Mouse (Mus musculus) CH12.LX (cell line): ENCODE measurements around the gene Tbata. TPM values are rescaled to one million over a fixed set of nuclear protein-coding genes. Genes with fewer than 3 reads are reported as not detected.

Experiments
- DNase-seq: peaks from one replicate; pipeline ENCODE4 v3.0.0-alpha.2; 2013; ENCODE audit errors: extremely low read depth
- H3K27ac ChIP-seq: 2 replicates; pipeline ENCODE4 v1.5.1; 2012; ENCODE audit warnings: low read depth, mild to moderate bottlenecking, control low read depth, moderate library complexity; ENCODE audit not compliant: insufficient read depth
- H3K27me3 ChIP-seq: replicated peaks from 2 replicates; pipeline ENCODE3; 2012; ENCODE audit warnings: inconsistent platforms
- H3K36me3 ChIP-seq, 2 experiments: replicated peaks in 1 of 2; 2 replicates each; pipeline versions ENCODE3 to v1.6.1; 2012; ENCODE audit warnings: inconsistent platforms in 1 of 2, low read length in 1 of 2, mild to moderate bottlenecking in 1 of 2, mixed read lengths in 1 of 2, moderate library complexity in 1 of 2; ENCODE audit not compliant: control insufficient read depth in 1 of 2, insufficient read depth in 1 of 2
- H3K4me1 ChIP-seq, 2 experiments: 2 replicates each; pipeline ENCODE4 v1.6.1; 2012; ENCODE audit warnings: inconsistent platforms in 1 of 2, moderate library complexity in 1 of 2; ENCODE audit not compliant: insufficient read depth in 2 of 2, control insufficient read depth in 1 of 2
- H3K4me2 ChIP-seq: 2 replicates; pipeline ENCODE4 v1.6.1; 2012; ENCODE audit warnings: low read depth, mild to moderate bottlenecking, control low read depth; ENCODE audit not compliant: poor library complexity, insufficient read depth, severe bottlenecking
- H3K4me3 ChIP-seq, 3 experiments: fragments of 150-350 bp in 1 of 3; sonication (generic) in 1 of 3; replicated peaks in 1 of 3; 2 replicates each; pipeline versions ENCODE3 to v1.5.1; 2011 to 2012; ENCODE audit warnings: low read depth in 2 of 3, low read length in 2 of 3, mild to moderate bottlenecking in 2 of 3, moderate library complexity in 2 of 3, control low read depth in 1 of 3, improper control_type of control experiment in 1 of 3, inconsistent platforms in 1 of 3, mixed read lengths in 1 of 3; ENCODE audit not compliant: poor library complexity in 1 of 3
- H3K79me2 ChIP-seq: replicated peaks from 2 replicates; pipeline ENCODE4 v1.6.1; 2012; ENCODE audit warnings: mild to moderate bottlenecking, moderate library complexity; ENCODE audit not compliant: control insufficient read depth, poor library complexity, insufficient read depth, severe bottlenecking; ENCODE audit errors: extremely low read depth
- H3K9ac ChIP-seq: 2 replicates; pipeline ENCODE4 v1.6.1; 2012; ENCODE audit warnings: low read depth, mild to moderate bottlenecking, control low read depth, moderate library complexity; ENCODE audit not compliant: insufficient read depth
- H3K9me3 ChIP-seq: replicated peaks from 2 replicates; pipeline ENCODE3; 2012; ENCODE audit warnings: low read length, inconsistent platforms, mixed read lengths
- BHLHE40 ChIP-seq: IDR thresholded peaks from 2 replicates; pipeline ENCODE4 v1.6.1; 2011; ENCODE audit warnings: mild to moderate bottlenecking, low read depth, low read length, improper control_type of control experiment
- CHD2 ChIP-seq: IDR thresholded peaks from 2 replicates; pipeline ENCODE4 v1.6.1; 2011; ENCODE audit warnings: low read length, improper control_type of control experiment
- ELF1 ChIP-seq: IDR thresholded peaks from 2 replicates; pipeline ENCODE4 v1.6.1; 2014; ENCODE audit warnings: low read depth, mild to moderate bottlenecking, inconsistent platforms, low read length, improper control_type of control experiment
- EP300 ChIP-seq: IDR thresholded peaks from 2 replicates; pipeline ENCODE4 v1.6.1; 2011; ENCODE audit warnings: low read length, improper control_type of control experiment
- HCFC1 ChIP-seq: IDR thresholded peaks from 2 replicates; pipeline ENCODE4 v1.6.1; 2012; ENCODE audit warnings: low read depth, mild to moderate bottlenecking, inconsistent platforms, low read length, improper control_type of control experiment
- IRF4 ChIP-seq: IDR thresholded peaks from 2 replicates; pipeline ENCODE4 v1.6.1; 2014; ENCODE audit warnings: low read depth, mild to moderate bottlenecking, inconsistent platforms, low read length, improper control_type of control experiment
- JUN ChIP-seq: IDR thresholded peaks from 2 replicates; pipeline ENCODE4 v1.6.1; 2011; ENCODE audit warnings: low read depth, mild to moderate bottlenecking, low read length, improper control_type of control experiment, moderate library complexity; ENCODE audit not compliant: insufficient read depth
- MAFK ChIP-seq: IDR thresholded peaks from 2 replicates; pipeline ENCODE4 v1.6.1; 2011; ENCODE audit warnings: low read length, improper control_type of control experiment; ENCODE audit not compliant: insufficient replicate concordance
- MAX ChIP-seq: IDR thresholded peaks from 2 replicates; pipeline ENCODE4 v1.6.1; 2011; ENCODE audit warnings: low read length, improper control_type of control experiment
- MYC ChIP-seq: IDR thresholded peaks from 2 replicates; pipeline ENCODE4 v1.6.1; 2011; ENCODE audit warnings: low read depth, mild to moderate bottlenecking, improper control_type of control experiment, low read length
- PAX5 ChIP-seq: IDR thresholded peaks from 2 replicates; pipeline ENCODE4 v1.6.1; 2012; ENCODE audit warnings: low read length, inconsistent platforms, mixed read lengths
- POLR2AphosphoS2 ChIP-seq: IDR thresholded peaks from 2 replicates; pipeline ENCODE4 v1.6.1; 2011; ENCODE audit warnings: low read depth, low read length, improper control_type of control experiment
- RAD21 ChIP-seq: IDR thresholded peaks from 2 replicates; pipeline ENCODE4 v1.6.1; 2011; ENCODE audit warnings: low read depth, mild to moderate bottlenecking, low read length, improper control_type of control experiment, moderate library complexity
- RCOR1 ChIP-seq: conservative IDR thresholded peaks from 2 replicates; pipeline ENCODE4 v1.6.1; 2012; ENCODE audit warnings: low read depth, mild to moderate bottlenecking, inconsistent platforms, low read length, improper control_type of control experiment
- SIN3A ChIP-seq: IDR thresholded peaks from 2 replicates; pipeline ENCODE4 v1.6.1; 2012; ENCODE audit warnings: low read length, improper control_type of control experiment, inconsistent platforms
- USF1 ChIP-seq: IDR thresholded peaks from 2 replicates; pipeline ENCODE4 v1.6.1; 2014; ENCODE audit warnings: low read depth, mild to moderate bottlenecking, inconsistent platforms, low read length, improper control_type of control experiment
- USF2 ChIP-seq: conservative IDR thresholded peaks from 2 replicates; pipeline ENCODE4 v1.6.1; 2011; ENCODE audit warnings: low read depth, low read length, improper control_type of control experiment
- dilution Hi-C: fragments of 300-500 bp; cut with MboI; formaldehyde crosslinking; loops from 2 replicates; pipeline ENCODE4 v1.14.3; 2020; ENCODE audit warnings: low sequenced_read_pairs; ENCODE audit not compliant: extremely low pct_unique_long_range_greater_than_20kb, extremely low pct_ligation_motif_present
- in situ Hi-C: fragments of 300-500 bp; cut with MboI; formaldehyde crosslinking; loops from 3 replicates; pipeline ENCODE4 v1.14.3; 2019; ENCODE audit warnings: low sequenced_read_pairs, low pct_ligation_motif_present, low pct_unique_long_range_greater_than_20kb, mixed read lengths
- polyA plus RNA-seq: library from polyadenylated mRNA; unstranded; fragments of >175 nt; gene quantifications from 2 replicates; pipeline ENCODE4 v1.2.1, GENCODE M21; 2012; ENCODE audit warnings: low read depth; ENCODE audit not compliant: insufficient read length
- total RNA-seq, 2 experiments: library from RNA; depleted of rRNA; stranded (reverse); fragments of 300-350 nt in 1 of 2; fragments of >200 nt in 1 of 2; gene quantifications; 2 replicates each; pipeline ENCODE4 v1.2.3; 2012 to 2014

Gene Tbata
- total and polyA plus RNA-seq, 3 experiments = 0.17 to 0.73 TPM; not detected in 1

GRCm38 (mm10) chr10:61135226-61135839 lies 36.4 kb upstream of the Tbata start:
- no peak overlapping the region for H3K4me3 ChIP-seq
- H3K4me2 ChIP-seq = no peak overlapping the region; the same call in 1 of the 2 replicates
- no peak for DNase-seq
- in situ Hi-C loops (no loop called here), dilution Hi-C loops (no loop called here)
- H3K36me3 ChIP-seq = peaks cover 3 to 46% of the 10 kb centered on the region in 2 experiments
- H3K9me3 ChIP-seq = no peaks in the 10 kb centered on the region
- peaks cover 3 to 31% of the 10 kb centered on the region in 2 experiments; a peak in 3 of 4 replicates for H3K4me1 ChIP-seq
- H3K79me2 ChIP-seq = peaks cover 2% of the 10 kb centered on the region
- H3K27me3 ChIP-seq = no peaks in the 10 kb centered on the region
- H3K9ac ChIP-seq = no peak overlapping the region
- TF ChIP-seq EP300 (0 out of 2 replicates have a peak, but pooled peaks have one; percentile 25), RAD21 (no peak), MAX (no peak), MYC (no peak), USF2 (no peak), RCOR1 (no peak), IRF4 (0 out of 2 replicates have a peak, but pooled peaks have one; percentile 31), USF1 (no peak), POLR2AphosphoS2 (no peak), SIN3A (no peak)
- no peak overlapping the region for H3K27ac ChIP-seq

GRCm38 (mm10) chr10:61137567-61137966 lies 34.2 kb upstream of the Tbata start:
- no peak overlapping the region for H3K4me3 ChIP-seq
- H3K79me2 ChIP-seq = peaks cover 2% of the 10 kb centered on the region
- no peak for DNase-seq
- peaks cover 3 to 43% of the 10 kb centered on the region in 2 experiments; a peak in 3 of 4 replicates for H3K4me1 ChIP-seq
- dilution Hi-C loops = no loop called here
- no peaks in the 10 kb centered on the region for H3K9me3 ChIP-seq
- in situ Hi-C loops = no loop called here
- H3K9ac ChIP-seq = no peak overlapping the region
- H3K27ac ChIP-seq = no peak overlapping the region
- H3K4me2 ChIP-seq = no peak overlapping the region
- no peak for TF ChIP-seq PAX5
- TF ChIP-seq RAD21 = no peak
- TF ChIP-seq HCFC1 = no peak
- TF ChIP-seq, all 38 proteins: peak for 0
- peaks cover 3 to 46% of the 10 kb centered on the region in 2 experiments for H3K36me3 ChIP-seq
- H3K27me3 ChIP-seq = no peaks in the 10 kb centered on the region

GRCm38 (mm10) chr10:61143343-61143742 lies 28.4 kb upstream of the Tbata start:
- Histone ChIP-seq H3K9ac (no peak overlapping the region), H3K79me2 (peaks cover 14% of the 10 kb centered on the region), H3K4me3 (no peak overlapping the region), H3K9me3 (no peaks in the 10 kb centered on the region), H3K36me3 (peaks cover 3 to 33% of the 10 kb centered on the region in 2 experiments), H3K4me2 (peak overlapping the region; percentile 11; the same call in 1 of the 2 replicates), H3K27me3 (no peaks in the 10 kb centered on the region), H3K4me1 (peaks cover 3 to 42% of the 10 kb centered on the region in 2 experiments; a peak in 3 of 4 replicates), H3K27ac (no peak overlapping the region; the same call in 1 of the 2 replicates)
- DNase-seq = peak; percentile 71
- in situ Hi-C loops (no loop called here), dilution Hi-C loops (no loop called here)
- TF ChIP-seq CHD2 (no peak), ELF1 (no peak), MAFK (0 out of 2 replicates have a peak, but pooled peaks have one; percentile 33), JUN (no peak), PAX5 (no peak), USF2 (peak; percentile 95), BHLHE40 (peak; percentile 79), HCFC1 (no peak), MAX (peak; percentile 51; the same call in 1 of the 2 replicates), EP300 (peak; percentile 62), SIN3A (no peak), USF1 (peak; percentile 89)
